Mouse (Mus musculus): ENCODE data around the gene Kremen1.

Gene Kremen1

GRCm38 (mm10) chr11:5265764-5266163, 4.4 kb upstream of the Kremen1 start:
- DNase-seq (ENCODE audit: low spot score in 2 of 2): no peak

- peak in 1 of 2 experiments; percentile 39 for DNase-seq (ENCODE audit: low spot score in 2 of 2)
These were observed 1.8 kb upstream of the Kremen1 start for GRCm38 (mm10) chr11:5263078-5263730.

- DNase-seq (ENCODE audit: low spot score in 2 of 2): peak; percentile 46 to 50
These were observed 357 bp downstream of the Kremen1 start for GRCm38 (mm10) chr11:5260942-5261459.

- DNase-seq (ENCODE audit: low spot score in 2 of 2): no peak
These were observed 1.3 kb downstream of the Kremen1 start for GRCm38 (mm10) chr11:5259944-5260598.

GRCm38 (mm10) chr11:5258036-5258435, 3.3 kb downstream of the Kremen1 start:
- DNase-seq (ENCODE audit: low spot score in 2 of 2): no peak

GRCm38 (mm10) chr11:5257151-5257862, 4.1 kb downstream of the Kremen1 start:
- DNase-seq (ENCODE audit: low spot score in 2 of 2): no peak

- DNase-seq (ENCODE audit: low spot score in 2 of 2): peak in 1 of 2 experiments; percentile 53
These were observed 5.8 kb downstream of the Kremen1 start for GRCm38 (mm10) chr11:5255509-5256014.

GRCm38 (mm10) chr11:5254016-5254415, 7.3 kb downstream of the Kremen1 start:
- no peak for DNase-seq (ENCODE audit: low spot score in 2 of 2)

GRCm38 (mm10) chr11:5253528-5253927, 7.8 kb downstream of the Kremen1 start:
- DNase-seq (ENCODE audit: low spot score in 2 of 2): no peak

GRCm38 (mm10) chr11:5252727-5253126, 8.6 kb downstream of the Kremen1 start:
- no peak for DNase-seq (ENCODE audit: low spot score in 2 of 2)

GRCm38 (mm10) chr11:5251112-5251511, 10.2 kb downstream of the Kremen1 start:
- DNase-seq (ENCODE audit: low spot score in 2 of 2): no peak

GRCm38 (mm10) chr11:5248200-5248599, 13.2 kb downstream of the Kremen1 start:
- DNase-seq (ENCODE audit: low spot score in 2 of 2): no peak

GRCm38 (mm10) chr11:5245431-5245830, 15.9 kb downstream of the Kremen1 start:
- DNase-seq (ENCODE audit: low spot score in 2 of 2): no peak

GRCm38 (mm10) chr11:5244749-5245130, 16.6 kb downstream of the Kremen1 start:
- DNase-seq (ENCODE audit: low spot score in 2 of 2): peak in 1 of 2 experiments; percentile 62

GRCm38 (mm10) chr11:5243812-5244748, 17.3 kb downstream of the Kremen1 start:
- peak; percentile 57 to 63 for DNase-seq (ENCODE audit: low spot score in 2 of 2)

GRCm38 (mm10) chr11:5243208-5243607, 18.1 kb downstream of the Kremen1 start:
- DNase-seq (ENCODE audit: low spot score in 2 of 2): no peak

- DNase-seq (ENCODE audit: low spot score in 2 of 2): no peak
These were observed 19.2 kb downstream of the Kremen1 start for GRCm38 (mm10) chr11:5242158-5242557.

- DNase-seq (ENCODE audit: low spot score in 2 of 2): no peak
These were observed 21.4 kb downstream of the Kremen1 start for GRCm38 (mm10) chr11:5239706-5240690.

GRCm38 (mm10) chr11:5219910-5220447, 41.4 kb downstream of the Kremen1 start:
- no peak for DNase-seq (ENCODE audit: low spot score in 2 of 2)

- DNase-seq (ENCODE audit: low spot score in 2 of 2): no peak
These were observed 42.0 kb downstream of the Kremen1 start for GRCm38 (mm10) chr11:5219371-5219770.

Data from right cerebral cortex, postnatal 10 days (tissue).